Mouse (Mus musculus) brain, embryonic 14.5 days (tissue): ENCODE results near the gene Ralgapb.
A peak's percentile ranks its signal among the peaks of the same experiment; 100 is the strongest.

ENCODE experiments used
- CTCF ChIP-seq: fragments of 200-500 bp; IDR thresholded peaks from 2 replicates; pipeline ENCODE4 v1.5.1; 2012; ENCODE audit warnings: inconsistent platforms, mild to moderate bottlenecking, moderate library complexity, borderline replicate concordance; ENCODE audit not compliant: insufficient read depth, insufficient read length; ENCODE audit errors: extremely low read depth
- POLR2A ChIP-seq: fragments of 200-500 bp; IDR thresholded peaks from 2 replicates; pipeline ENCODE4 v1.6.1; 2012; ENCODE audit warnings: mild to moderate bottlenecking, inconsistent platforms, borderline replicate concordance; ENCODE audit not compliant: poor library complexity, insufficient read depth, insufficient read length, severe bottlenecking; ENCODE audit errors: extremely low read depth

GRCm38 (mm10) chr2:158546751-158547150 lies 137.1 kb downstream of the Ralgapb start:
- TF ChIP-seq POLR2A, result no peak
- peak; percentile 95 for TF ChIP-seq CTCF
